Mouse (Mus musculus) megakaryocyte, embryonic 14.5 days (primary cell): ENCODE measurements around the gene Pik3c2b.

ENCODE experiments used
- FLI1 ChIP-seq: IDR thresholded peaks from 2 replicates; pipeline ENCODE4 v1.6.1; 2012; ENCODE audit warnings: low read length, inconsistent platforms, mixed read lengths
- GATA1 ChIP-seq: IDR thresholded peaks from 3 replicates; pipeline ENCODE4 v1.6.1; 2012; ENCODE audit warnings: mixed read lengths, low read length, inconsistent platforms, borderline replicate concordance

DNA sequence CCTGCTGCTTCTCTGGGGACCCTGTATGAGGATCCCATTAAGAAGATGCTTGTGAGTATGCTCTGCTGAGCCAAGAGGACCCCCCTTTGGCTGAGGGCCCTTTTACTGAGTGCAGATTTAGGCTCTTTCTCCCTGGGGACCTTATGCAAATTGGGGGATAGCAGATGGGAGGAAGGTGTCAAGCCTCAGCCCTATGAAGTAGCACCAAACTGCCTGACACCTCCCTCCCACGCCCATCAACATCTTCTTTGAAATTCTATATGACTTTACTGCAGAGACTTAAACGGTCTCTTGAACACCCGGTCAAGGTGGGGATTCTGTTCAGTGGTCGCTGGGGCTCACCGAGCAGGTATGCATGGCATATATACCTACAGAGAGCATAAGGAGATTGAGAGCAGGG lies 7.6 kb downstream of the Pik3c2b start:
- no peak for TF ChIP-seq GATA1
- no peak for TF ChIP-seq FLI1
